Mouse (Mus musculus): ENCODE data around the gene Fthl17e. TPM values are rescaled to one million over a fixed set of nuclear protein-coding genes. Genes with fewer than 3 reads are reported as not detected.
"Not testable (repeated sequence)": the region's sequence is repeated elsewhere in the genome, so short reads cannot be mapped to it uniquely, and the experiment has no call there.

Fthl17e gene
- not detected in 2 replicates for polyA plus RNA-seq (2014; fragmentation: Nextera tagmentation; extraction: Ambion mirVana)

DNA sequence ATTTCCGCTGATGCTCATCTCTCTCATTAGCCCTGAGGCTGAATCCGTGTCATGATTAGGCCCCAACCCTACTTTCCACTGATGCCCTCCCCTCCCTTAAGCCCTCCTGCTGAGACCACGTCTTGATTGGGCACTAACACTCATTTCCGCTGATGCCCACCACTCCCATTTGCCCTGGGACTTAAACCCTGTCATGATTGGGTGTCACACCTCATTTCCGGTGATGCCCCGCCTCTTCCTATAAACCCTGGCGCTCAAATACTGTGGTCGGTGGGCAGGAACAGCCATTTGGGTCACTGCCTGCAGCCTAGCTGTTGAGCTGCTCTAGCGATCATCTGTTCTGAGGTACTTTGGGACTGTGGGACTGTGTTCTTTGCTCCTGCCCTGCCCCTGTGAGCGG lies at the start of gene Fthl17e:
Fthl17e (plus strand) TSS at position 301 of the 400 bp plus-strand sequence.
- H3K9me3 ChIP-seq (ENCODE audit: control insufficient read depth, low read length); H3K4me3 ChIP-seq (ENCODE audit: low read depth, low read length); H3K4me2 ChIP-seq (ENCODE audit: low read depth, low read length); H3K36me3 ChIP-seq (ENCODE audit: control insufficient read depth, insufficient read depth, low read length); H3K27me3 ChIP-seq (ENCODE audit: control insufficient read depth, insufficient read depth, low read length); ATAC-seq (ENCODE audit: low read depth); H3K4me1 ChIP-seq (ENCODE audit: control insufficient read depth, insufficient read depth, low read length); H3K9ac ChIP-seq (replicated peaks; ENCODE audit: low read depth, low read length); H3K27ac ChIP-seq (ENCODE audit: low read depth, low read length): not testable (repeated sequence)
- WGBS = no CpG with 5 or more reads among the region's 10 CpGs

GRCm38 (mm10) chrX:8986655-8987054 lies 46.6 kb upstream of the Fthl17e start, which contains the start of gene Fthl17d:
Gene Fthl17d, minus strand, starts transcription at chrX:8986755.
- WGBS = no CpG with 5 or more reads among the region's 9 CpGs
- ATAC-seq (ENCODE audit: low read depth) = not testable (repeated sequence)

DNA sequence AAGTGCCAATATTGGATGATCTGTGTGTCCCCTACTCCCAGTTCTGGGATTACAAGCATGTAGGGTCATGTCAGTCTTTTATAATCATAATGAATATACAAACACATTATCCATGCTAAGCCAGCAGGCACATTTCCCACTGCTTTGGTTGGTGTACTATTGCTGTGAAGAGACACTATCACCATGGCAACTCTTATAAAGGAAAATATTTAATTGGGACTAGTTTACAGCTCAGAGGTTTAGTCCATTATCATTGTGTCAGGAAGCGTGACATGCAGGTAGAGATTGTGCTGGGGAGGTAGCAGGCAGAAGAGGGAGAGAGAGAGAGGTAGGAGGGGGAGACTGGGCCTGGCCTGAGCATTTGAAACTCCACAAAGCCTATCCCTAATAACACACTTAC lies 17.2 kb upstream of the Fthl17e start:
- no peak overlapping the region for H3K9ac ChIP-seq (replicated peaks; ENCODE audit: low read depth, low read length)
- no peak overlapping the region for H3K27ac ChIP-seq (ENCODE audit: low read depth, low read length)
- H3K4me2 ChIP-seq (ENCODE audit: low read depth, low read length) = no peak overlapping the region
- no peaks in the 10 kb centered on the region for H3K4me1 ChIP-seq (ENCODE audit: control insufficient read depth, insufficient read depth, low read length)
- 41% methylated on average over 1 of the region's 1 CpGs for WGBS
- no peak for ATAC-seq (ENCODE audit: low read depth)
- H3K9me3 ChIP-seq (ENCODE audit: control insufficient read depth, low read length) = no peaks in the 10 kb centered on the region
- no peaks in the 10 kb centered on the region for H3K27me3 ChIP-seq (ENCODE audit: control insufficient read depth, insufficient read depth, low read length)
- H3K36me3 ChIP-seq (ENCODE audit: control insufficient read depth, insufficient read depth, low read length) = no peaks in the 10 kb centered on the region
- H3K4me3 ChIP-seq (ENCODE audit: low read depth, low read length) = no peak overlapping the region

More at GRCm38 (mm10) chrX:8986655-8987054, 46.6 kb upstream of the Fthl17e start, which contains the start of gene Fthl17d:
- not testable (repeated sequence) for H3K4me1 ChIP-seq (ENCODE audit: control insufficient read depth, insufficient read depth, low read length); H3K4me3 ChIP-seq (ENCODE audit: low read depth, low read length); H3K27ac ChIP-seq (ENCODE audit: low read depth, low read length); H3K4me2 ChIP-seq (ENCODE audit: low read depth, low read length); H3K36me3 ChIP-seq (ENCODE audit: control insufficient read depth, insufficient read depth, low read length); H3K27me3 ChIP-seq (ENCODE audit: control insufficient read depth, insufficient read depth, low read length); H3K9ac ChIP-seq (replicated peaks; ENCODE audit: low read depth, low read length); H3K9me3 ChIP-seq (ENCODE audit: control insufficient read depth, low read length)

DNA sequence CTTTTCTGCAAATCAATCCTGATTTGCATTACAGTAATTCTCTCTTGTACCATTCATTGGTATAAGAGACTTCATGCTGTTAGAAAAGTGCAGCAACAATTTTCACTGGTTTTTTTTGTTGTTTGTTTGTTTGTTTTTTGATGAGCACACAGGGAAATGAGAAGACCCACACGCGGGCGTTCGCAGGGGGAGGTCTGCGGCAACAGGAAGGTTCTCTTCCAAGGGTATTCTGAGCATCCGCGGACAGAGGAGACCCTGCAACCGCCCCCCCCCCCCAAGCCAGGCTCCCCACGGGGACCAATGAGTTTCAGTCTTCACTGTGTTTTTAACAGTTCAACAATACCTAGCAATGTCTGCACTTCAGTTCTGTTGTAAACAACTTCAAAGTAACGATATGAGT lies 13.8 kb upstream of the Fthl17e start:
- Histone ChIP-seq H3K4me1 (ENCODE audit: control insufficient read depth, insufficient read depth, low read length) (no peaks in the 10 kb centered on the region), H3K4me3 (ENCODE audit: low read depth, low read length) (no peak overlapping the region), H3K4me2 (ENCODE audit: low read depth, low read length) (no peak overlapping the region), H3K36me3 (ENCODE audit: control insufficient read depth, insufficient read depth, low read length) (no peaks in the 10 kb centered on the region), H3K9me3 (ENCODE audit: control insufficient read depth, low read length) (no peaks in the 10 kb centered on the region), H3K27me3 (ENCODE audit: control insufficient read depth, insufficient read depth, low read length) (no peaks in the 10 kb centered on the region), H3K27ac (ENCODE audit: low read depth, low read length) (no peak overlapping the region), H3K9ac (replicated peaks; ENCODE audit: low read depth, low read length) (no peak overlapping the region)
- ATAC-seq (ENCODE audit: low read depth) = no peak
- WGBS = 58% methylated on average over 10 of the region's 10 CpGs

DNA sequence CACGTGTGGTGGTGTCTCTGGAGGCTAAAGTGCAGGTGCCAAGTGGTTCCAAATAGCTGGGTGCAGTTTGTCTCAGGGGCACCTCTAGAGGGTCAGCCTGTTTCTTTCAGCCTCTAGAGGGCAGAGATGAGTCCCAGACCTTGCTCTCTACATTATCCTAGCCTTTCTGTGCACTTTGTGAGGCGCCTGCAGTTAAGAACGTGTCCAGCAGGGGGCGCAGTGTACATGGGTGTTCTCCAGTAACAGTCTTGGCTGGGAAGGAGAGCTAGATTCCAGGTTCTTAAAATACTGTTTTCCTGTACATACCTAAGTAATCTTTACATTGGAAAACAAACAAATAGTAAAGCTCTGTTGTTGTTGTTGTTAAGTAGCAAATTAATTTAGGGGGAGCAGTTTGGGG lies 8.3 kb downstream of the Fthl17e start:
- H3K4me2 ChIP-seq (ENCODE audit: low read depth, low read length); H3K27me3 ChIP-seq (ENCODE audit: control insufficient read depth, insufficient read depth, low read length); H3K9me3 ChIP-seq (ENCODE audit: control insufficient read depth, low read length); ATAC-seq (ENCODE audit: low read depth); H3K4me3 ChIP-seq (ENCODE audit: low read depth, low read length); H3K27ac ChIP-seq (ENCODE audit: low read depth, low read length); H3K9ac ChIP-seq (replicated peaks; ENCODE audit: low read depth, low read length); H3K36me3 ChIP-seq (ENCODE audit: control insufficient read depth, insufficient read depth, low read length); H3K4me1 ChIP-seq (ENCODE audit: control insufficient read depth, insufficient read depth, low read length): not testable (repeated sequence)
- 38% methylated on average over 3 of the region's 4 CpGs for whole genome bisulfite sequencing

DNA sequence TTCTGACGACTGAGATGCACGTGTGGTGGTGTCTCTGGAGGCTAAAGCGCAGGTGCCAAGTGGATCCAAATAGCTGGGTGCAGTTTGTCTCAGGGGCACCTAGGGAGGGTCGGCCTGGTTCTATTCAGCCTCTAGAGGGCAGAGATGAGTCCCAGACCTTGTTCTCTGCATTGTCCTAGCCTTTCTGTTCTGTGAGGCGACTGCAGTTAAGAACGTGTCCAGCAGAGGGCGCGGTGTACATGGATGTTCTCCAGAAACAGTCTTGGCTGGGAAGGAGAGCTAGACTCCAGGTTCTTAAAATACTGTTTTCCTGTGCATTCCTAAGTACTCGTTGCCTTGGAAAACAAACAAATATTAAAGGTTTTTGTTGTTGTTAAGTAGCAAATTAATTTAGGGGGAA lies 27.7 kb downstream of the Fthl17e start:
- WGBS = 19% methylated on average over 3 of the region's 9 CpGs

DNA sequence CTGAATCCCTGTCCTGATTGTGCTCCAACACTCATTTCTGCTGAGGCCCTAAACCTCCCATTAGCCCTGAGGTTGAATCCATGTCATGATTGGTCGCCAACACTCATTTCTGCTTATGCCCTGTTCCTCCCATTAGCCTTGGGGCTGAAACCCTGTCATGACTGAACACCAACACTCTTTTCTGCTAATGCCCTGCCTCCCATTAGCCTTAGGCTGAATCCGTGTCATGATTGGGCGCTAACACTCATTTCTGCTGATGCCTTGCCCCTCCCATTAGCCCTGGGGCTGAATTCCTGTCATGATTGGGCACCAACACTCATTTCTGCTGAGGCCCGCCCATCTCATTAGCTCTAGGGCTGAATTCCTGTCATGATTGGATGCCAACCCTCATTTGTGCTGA lies 28.8 kb downstream of the Fthl17e start:
- H3K36me3 ChIP-seq (ENCODE audit: control insufficient read depth, insufficient read depth, low read length) = no peaks in the 10 kb centered on the region
- no peaks in the 10 kb centered on the region for H3K27me3 ChIP-seq (ENCODE audit: control insufficient read depth, insufficient read depth, low read length)
- no peaks in the 10 kb centered on the region for H3K4me1 ChIP-seq (ENCODE audit: control insufficient read depth, insufficient read depth, low read length)
- no peak for ATAC-seq (ENCODE audit: low read depth)
- no peak overlapping the region for H3K9ac ChIP-seq (replicated peaks; ENCODE audit: low read depth, low read length)
- H3K4me3 ChIP-seq (ENCODE audit: low read depth, low read length) = no peak overlapping the region
- no peak overlapping the region for H3K4me2 ChIP-seq (ENCODE audit: low read depth, low read length)
- 90% methylated on average over 4 of the region's 4 CpGs for WGBS
- H3K9me3 ChIP-seq (ENCODE audit: control insufficient read depth, low read length) = no peaks in the 10 kb centered on the region
- no peak overlapping the region for H3K27ac ChIP-seq (ENCODE audit: low read depth, low read length)

More for the DNA sequence above, 27.7 kb downstream of the Fthl17e start:
- H3K4me2 ChIP-seq (ENCODE audit: low read depth, low read length); H3K4me1 ChIP-seq (ENCODE audit: control insufficient read depth, insufficient read depth, low read length); H3K9me3 ChIP-seq (ENCODE audit: control insufficient read depth, low read length); H3K27ac ChIP-seq (ENCODE audit: low read depth, low read length); H3K9ac ChIP-seq (replicated peaks; ENCODE audit: low read depth, low read length); H3K27me3 ChIP-seq (ENCODE audit: control insufficient read depth, insufficient read depth, low read length); H3K36me3 ChIP-seq (ENCODE audit: control insufficient read depth, insufficient read depth, low read length); H3K4me3 ChIP-seq (ENCODE audit: low read depth, low read length): not testable (repeated sequence)
- peak; percentile 31; the same call in 1 of the 2 replicates for ATAC-seq (ENCODE audit: low read depth)

DNA sequence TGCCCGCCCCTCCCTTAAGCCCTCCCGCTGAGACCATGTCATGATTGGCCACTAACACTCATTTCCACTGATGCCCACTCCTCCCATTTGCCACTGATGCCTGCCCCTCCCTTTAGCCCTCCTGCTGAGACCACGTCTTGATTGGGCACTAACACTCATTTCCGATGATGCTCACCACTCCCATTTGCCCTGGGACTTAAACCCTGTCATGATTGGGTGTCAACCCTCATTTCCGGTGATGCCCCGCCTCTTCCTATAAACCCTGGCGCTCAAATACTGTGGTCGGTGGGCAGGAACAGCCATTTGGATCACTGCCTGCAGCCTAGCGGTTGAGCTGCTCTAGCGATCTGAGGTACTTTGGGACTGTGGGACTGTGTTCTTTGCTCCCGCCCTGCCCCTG lies 29.4 kb downstream of the Fthl17e start, which contains the start of gene Fthl17f:
Fthl17f (plus strand) TSS at position 301 of the 400 bp plus-strand sequence.
- ATAC-seq (ENCODE audit: low read depth); H3K27me3 ChIP-seq (ENCODE audit: control insufficient read depth, insufficient read depth, low read length): not testable (repeated sequence)
- 93% methylated on average over 11 of the region's 11 CpGs for WGBS

DNA sequence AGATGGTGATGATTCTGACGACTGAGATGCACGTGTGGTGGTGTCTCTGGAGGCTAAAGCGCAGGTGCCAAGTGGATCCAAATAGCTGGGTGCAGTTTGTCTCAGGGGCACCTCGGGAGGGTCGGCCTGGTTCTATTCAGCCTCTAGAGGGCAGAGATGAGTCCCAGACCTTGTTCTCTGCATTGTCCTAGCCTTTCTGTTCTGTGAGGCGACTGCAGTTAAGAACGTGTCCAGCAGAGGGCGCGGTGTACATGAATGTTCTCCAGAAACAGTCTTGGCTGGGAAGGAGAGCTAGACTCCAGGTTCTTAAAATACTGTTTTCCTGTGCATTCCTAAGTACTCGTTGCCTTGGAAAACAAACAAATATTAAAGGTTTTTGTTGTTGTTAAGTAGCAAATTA lies 44.4 kb downstream of the Fthl17e start:
- ATAC-seq (ENCODE audit: low read depth) = peak; percentile 73; the same call in 1 of the 2 replicates
- not testable (repeated sequence) for H3K9me3 ChIP-seq (ENCODE audit: control insufficient read depth, low read length); H3K27ac ChIP-seq (ENCODE audit: low read depth, low read length); H3K4me1 ChIP-seq (ENCODE audit: control insufficient read depth, insufficient read depth, low read length); H3K4me2 ChIP-seq (ENCODE audit: low read depth, low read length); H3K27me3 ChIP-seq (ENCODE audit: control insufficient read depth, insufficient read depth, low read length); H3K36me3 ChIP-seq (ENCODE audit: control insufficient read depth, insufficient read depth, low read length); H3K4me3 ChIP-seq (ENCODE audit: low read depth, low read length); H3K9ac ChIP-seq (replicated peaks; ENCODE audit: low read depth, low read length)
- WGBS = 25% methylated on average over 5 of the region's 10 CpGs

More for the DNA sequence above, 29.4 kb downstream of the Fthl17e start, which contains the start of gene Fthl17f:
- H3K4me3 ChIP-seq (ENCODE audit: low read depth, low read length); H3K36me3 ChIP-seq (ENCODE audit: control insufficient read depth, insufficient read depth, low read length); H3K4me2 ChIP-seq (ENCODE audit: low read depth, low read length); H3K4me1 ChIP-seq (ENCODE audit: control insufficient read depth, insufficient read depth, low read length); H3K9me3 ChIP-seq (ENCODE audit: control insufficient read depth, low read length); H3K27ac ChIP-seq (ENCODE audit: low read depth, low read length); H3K9ac ChIP-seq (replicated peaks; ENCODE audit: low read depth, low read length): not testable (repeated sequence)
